Mouse (Mus musculus) embryo, embryonic 10.5 days (tissue): ENCODE results near the gene Olfr130.
A peak's percentile ranks its signal among the peaks of the same experiment; 100 is the strongest.

Source experiments
- DNase-seq: peaks from one replicate; pipeline ENCODE4 v3.0.0-alpha.2; 2015; ENCODE audit warnings: low spot score

Gene Olfr130

DNA sequence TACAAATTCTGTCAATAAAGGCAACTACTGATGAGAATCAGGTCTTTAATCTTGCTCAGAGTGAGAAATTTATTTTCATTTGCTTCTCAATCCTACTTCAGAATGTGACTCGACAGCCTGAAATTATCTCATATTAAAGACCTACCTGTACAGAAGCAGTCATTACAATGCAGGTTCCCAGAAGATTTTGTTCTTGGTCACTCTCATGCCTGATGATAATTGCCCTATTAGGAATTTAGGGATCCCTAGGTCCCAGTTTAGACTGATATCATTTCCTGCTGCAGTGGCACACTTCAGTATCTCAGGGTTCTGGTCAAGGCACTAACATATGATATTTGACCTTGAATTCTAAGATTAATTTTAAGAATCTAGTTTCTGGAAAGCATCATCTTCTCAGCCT, at the start of gene Olfr130:
TSS of gene Olfr130 (plus strand) at position 301 of the 400 bp plus-strand sequence.
- DNase-seq: no peak

DNA sequence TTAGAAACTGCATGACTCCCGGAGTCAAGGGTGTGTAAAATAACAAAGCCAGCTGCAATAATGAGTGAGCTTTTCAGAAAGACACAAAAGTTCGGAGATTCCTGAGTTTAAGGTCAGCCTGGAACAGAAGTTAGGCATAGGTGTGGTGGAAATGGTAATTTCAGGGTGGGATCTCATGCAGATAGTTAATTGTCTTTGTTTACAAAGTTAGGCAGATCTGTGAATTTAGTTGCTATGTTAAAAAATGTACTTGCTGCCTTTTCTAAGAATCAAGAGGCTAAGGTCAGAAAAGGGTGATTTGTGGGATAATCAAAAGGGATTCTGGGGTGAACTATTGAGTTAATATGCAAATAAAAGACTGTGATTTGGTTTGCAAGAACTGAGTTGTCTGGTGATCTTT, 47.4 kb upstream of the Olfr130 start:
- no peak for DNase-seq

DNA sequence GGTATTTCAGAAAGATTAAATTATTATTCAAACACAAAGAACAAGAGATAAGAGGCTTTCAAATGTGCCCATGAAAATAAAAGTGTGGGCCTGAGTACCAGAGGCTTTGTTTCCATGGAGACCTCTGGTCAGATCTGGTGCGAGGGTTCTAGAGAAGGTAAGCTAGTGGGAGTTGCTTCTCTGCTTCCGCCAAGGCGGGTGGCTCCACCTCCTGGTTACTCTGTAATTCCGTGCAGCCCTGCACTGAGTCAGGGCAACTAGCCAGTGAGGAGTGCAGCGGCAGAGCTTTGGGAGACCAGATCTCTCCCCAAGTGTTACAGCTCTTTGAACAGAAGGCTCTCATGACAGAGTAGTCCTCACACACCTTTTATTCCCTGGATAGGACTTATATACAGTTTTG, 37.4 kb upstream of the Olfr130 start:
- peak; percentile 2 for DNase-seq

DNA sequence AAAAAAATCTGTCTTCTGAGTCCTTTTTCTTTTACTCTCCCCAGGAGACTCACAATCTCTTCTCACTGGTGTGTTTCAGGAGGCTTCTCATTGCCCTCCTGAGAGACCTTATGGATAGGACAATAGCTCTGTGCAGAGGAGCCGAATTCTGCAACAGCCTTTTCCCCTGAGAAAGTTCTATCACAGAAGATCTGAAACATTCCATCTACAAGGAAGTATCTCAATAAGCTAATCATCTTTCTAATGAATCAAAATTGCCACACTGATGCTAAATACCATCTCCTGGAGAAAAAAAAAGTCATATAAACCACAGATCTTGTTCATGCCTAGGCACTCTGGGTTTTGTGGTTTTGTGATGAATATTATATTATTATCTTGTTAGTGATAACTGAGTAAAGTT, 3.7 kb upstream of the Olfr130 start, which contains the start of gene Olfr129:
TSS of gene Olfr129 (minus strand) at position 101 of the 400 bp plus-strand sequence.
- no peak for DNase-seq

DNA sequence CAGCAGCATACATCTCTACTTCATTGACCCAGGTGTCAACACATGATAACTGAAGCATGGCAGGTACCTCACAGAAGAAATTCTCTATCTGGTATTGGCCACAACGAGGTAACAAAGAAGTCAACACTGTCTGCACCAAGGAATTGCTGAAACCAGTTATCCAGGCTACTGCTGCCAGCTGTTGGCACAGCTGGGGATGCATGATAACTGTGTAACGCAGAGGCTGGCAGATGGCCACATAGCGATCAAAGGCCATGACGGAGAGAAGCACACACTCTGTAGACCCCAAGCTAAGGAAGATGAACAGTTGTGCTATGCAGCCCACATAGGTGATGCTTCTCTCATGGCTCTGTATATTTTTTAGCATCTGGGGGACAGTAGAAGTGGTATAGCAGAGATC, 18.6 kb downstream of the Olfr130 start:
- DNase-seq: no peak

DNA sequence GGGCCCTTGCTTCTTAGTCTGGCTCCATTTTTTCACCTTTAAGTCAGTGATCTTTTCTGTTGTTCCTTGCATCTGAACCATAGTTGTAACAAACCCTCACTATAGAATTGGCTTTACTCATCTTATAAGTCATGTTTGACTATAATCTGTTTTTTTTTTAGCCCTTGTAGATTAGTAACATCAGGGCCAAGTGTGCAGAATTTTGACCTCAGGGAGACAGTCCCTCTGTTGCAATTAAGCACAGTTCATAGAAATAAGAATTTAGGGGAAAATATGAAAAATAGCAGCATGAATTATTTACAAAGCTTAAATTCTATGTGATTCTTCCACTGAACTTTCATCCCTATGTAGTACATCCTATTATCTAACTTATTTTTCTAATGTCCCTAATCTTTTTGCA, 24.9 kb downstream of the Olfr130 start, which contains the start of gene Olfr131:
TSS of gene Olfr131 (minus strand) at position 101 of the 400 bp plus-strand sequence.
- DNase-seq: no peak
